Mouse (Mus musculus) 3T3-L1 (cell line): ENCODE data around the gene Sfr1.

Experiments
- DNase-seq: peaks from one replicate; pipeline ENCODE4 v3.0.0-alpha.2; 2015; ENCODE audit warnings: low read depth, low spot score

Sfr1 gene

DNA sequence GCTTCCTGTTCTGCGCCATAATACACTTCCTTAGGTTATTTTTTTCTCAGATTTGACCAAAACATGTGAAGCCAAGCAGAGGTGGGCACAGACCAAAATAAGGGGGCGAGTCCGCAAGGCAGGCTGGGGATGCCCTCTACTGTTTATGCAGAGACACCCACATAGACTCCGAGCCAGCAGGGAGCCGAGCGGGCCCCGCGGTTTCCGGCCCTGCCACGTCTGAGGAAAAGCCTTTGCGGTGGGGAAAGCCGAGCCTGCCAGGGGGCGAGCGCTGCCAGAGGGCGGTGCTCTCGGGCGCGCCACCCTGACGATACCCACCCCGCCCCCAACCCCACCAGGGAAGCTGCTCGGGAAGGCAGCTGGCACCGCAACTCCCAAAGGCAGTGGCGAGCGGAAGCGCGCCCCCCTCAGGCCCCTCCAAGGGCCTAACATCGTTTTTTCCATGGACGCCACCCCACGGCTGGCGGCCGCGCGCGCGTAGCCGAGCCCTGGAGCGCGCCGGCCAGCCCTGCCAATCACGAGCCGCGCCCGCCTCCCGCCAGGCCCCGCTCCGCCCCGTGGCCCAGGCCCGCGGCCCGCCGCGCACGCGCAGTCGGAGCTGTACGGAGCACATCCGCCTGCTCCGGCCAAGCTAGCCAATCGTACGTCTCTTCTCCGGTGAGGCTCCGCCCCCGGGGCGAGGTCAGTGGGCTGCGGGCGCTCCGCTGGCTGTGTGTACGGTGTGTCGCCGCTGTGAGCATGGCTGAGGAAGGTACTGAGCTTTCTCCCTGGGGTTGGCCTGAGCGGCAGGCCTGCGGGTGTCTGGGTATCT lies at the start of gene Sfr1:
Gene Sfr1 (plus strand): TSS at position 612 of the 811 bp plus-strand sequence.
- DNase-seq, result peak; percentile 98

DNA sequence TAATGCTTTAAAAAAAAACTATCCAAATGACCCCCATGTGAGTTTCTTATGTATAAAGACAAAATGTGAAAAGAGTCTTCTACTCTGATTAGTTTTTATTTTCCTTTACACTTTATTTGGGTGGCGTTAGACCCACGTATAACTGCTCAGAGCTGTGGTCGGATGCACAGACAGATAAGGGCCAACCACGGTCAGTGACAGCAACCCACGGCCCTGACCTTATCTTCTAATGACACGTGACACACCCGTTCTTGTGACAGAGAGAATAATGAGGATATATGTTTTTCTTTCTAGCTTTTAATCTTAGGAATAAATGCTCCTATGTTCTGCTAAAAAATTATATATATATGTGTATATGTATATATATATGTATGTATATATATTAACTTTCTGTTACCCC lies 41.9 kb upstream of the Sfr1 start:
- no peak for DNase-seq

DNA sequence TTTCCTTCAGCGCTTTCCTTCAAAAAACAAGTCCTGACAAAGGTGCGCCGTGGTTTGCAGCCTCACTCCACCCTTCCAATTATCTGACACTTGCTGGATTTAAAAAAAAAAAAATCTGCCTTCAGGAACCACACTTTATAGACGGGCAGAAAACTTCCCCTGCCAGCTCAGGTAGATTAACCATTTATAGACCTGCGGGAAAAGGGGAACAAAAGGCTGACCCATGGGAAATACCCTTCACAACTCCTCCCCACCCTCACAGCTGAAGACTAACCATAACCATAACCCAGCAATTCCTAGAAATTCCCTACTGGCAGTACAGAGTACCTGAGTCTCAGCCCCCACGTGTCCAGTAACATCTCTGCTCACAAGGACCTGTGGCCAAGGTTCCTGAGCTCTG lies 39.5 kb upstream of the Sfr1 start, which contains the start of gene Col17a1:
Gene Col17a1 (minus strand): TSS at position 101 of the 400 bp plus-strand sequence.
- no peak for DNase-seq

DNA sequence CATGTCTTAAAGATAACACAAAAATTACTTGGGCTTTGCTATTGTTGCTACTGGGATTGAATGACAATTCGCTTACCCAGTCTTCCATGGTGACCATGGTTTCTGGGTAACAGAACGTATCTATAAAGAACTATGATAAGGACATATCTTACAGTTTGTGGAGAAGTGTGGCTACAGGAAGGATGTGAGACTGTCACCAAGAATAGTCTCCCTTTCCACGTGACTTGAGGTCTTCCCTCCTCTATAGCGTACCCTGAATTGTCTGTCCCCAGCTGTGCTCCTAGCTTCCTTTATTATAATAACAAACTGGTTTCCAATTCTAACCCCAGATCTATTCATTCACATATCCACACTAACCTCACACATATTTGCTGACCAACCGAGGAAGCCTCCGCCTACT lies 35.8 kb upstream of the Sfr1 start:
- DNase-seq, result no peak

DNA sequence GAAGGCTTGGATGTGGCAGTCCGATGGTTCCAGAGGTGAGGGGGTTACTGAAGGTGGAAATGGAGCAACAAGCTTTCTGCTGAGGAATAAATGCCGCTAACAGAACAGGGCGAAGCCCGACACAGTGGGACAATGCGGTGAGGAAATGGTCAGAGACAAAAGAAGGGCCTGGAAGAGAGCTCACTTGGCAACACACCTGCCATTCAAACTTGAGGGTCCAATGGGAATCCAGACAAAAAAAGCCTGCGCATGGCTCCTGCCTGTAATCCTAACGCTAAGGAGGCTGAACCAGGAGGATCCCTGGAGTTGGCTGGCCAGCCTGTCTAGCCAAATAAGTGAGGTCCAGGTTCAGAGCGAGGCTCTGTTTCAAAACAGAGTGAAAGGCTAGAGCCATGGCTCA lies 35.1 kb upstream of the Sfr1 start:
- no peak for DNase-seq

DNA sequence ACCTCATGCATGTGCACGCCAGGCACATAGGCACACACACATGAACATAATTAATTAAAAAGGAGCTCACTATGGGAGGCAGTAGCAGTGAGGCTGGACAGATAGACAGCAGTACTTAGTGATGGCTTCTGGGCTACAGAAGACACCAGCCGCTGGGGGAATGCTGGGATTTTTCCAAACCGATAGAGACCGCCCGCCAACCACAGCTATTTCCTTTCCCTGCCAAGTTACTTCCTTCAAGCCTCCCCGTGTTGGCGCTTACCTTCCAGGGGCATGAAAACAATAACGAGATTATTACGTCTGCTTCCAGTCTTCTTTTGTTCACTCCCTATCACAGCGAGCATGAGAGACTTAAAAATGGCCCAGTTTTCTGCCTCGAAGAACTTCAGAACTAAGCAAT lies 34.4 kb upstream of the Sfr1 start:
- no peak for DNase-seq

DNA sequence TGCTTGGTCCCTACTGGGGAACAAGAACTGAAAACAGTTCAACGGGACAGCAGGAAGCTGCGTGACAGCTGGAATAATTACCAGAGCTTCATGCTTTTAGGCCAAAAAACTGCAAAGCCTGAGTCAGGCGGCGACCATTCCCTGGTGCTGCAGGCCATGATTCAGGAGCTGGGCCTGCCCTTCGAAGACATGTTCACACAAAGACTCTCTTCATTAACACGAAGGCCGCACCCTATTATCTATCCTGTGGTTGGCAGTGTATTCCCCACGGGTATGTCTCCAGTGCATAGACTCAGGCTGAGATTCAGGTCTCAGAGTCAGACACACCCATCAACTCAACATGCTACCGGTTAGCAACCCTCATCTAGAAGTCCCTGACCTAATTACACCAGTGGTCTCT lies 33.2 kb upstream of the Sfr1 start:
- peak; percentile 71 for DNase-seq

DNA sequence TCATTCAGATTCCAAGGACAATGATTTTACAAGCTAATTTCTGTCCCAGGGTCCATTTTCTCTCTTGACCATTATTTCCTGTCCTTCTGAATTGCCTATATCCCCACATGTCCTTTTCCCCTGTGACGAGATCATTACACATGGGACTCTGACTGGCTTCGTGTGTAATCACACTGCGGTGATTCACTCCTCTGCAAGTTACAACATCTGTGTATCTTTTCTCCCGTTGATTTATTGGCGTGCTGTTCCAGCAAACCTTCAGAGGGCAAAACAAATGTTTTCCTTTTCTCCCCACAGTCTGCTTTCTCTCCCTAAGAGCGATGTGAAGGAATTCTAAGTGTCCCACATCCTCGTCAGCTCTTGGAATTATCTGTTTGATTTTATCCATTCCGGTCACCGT lies 31.7 kb upstream of the Sfr1 start:
- peak; percentile 97 for DNase-seq

DNA sequence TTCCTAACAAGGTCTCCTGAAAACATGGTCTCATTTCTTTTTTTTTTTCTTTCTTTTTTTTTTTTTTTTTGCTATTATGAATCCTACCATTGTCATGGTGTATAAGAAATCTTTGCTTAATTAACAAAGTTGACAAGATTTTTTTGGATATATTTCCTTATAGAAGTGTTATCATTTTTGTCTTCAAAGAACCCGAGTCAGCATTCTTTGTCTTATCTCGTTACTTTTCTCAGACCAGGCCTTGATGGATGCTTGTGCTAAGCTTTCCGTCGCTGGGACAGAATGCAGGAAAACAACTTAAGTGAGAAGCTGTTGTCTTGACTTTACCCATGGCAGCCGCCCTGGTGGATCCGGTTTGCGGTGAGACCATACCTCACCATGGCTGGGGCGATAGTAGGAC lies 31.0 kb upstream of the Sfr1 start:
- DNase-seq, result no peak

DNA sequence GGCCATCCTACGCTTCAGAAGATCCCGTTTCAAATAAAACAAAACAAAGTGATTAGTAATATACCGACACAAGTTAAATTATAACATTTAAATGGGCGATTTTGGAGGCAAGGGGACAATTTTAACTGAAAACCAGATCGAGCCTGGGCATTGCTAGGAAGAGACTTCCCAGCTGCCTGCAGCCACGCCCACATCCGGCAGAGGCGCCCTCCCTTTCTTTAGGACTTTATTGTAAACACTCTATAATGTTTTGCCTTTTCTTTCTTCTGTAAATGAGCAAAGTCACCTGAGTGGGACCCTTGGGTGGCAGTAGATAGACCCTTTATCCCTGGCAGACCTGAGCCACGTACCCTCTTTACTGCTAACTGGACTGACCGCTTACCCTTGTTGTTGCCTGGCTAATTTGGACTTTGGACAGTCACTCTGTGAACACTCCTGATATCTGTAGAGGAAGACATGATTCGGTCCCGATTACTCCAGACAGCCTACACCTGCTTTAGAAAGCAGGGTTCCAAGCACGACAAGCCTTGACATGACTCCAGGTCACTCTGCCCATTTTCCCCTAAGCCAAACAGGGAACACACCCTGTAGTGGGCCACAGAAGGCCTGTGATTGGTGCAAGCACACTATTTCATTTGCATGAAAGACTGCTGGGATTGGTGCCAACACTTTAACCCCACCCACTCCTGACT lies 26.3 kb upstream of the Sfr1 start:
- DNase-seq, result no peak

DNA sequence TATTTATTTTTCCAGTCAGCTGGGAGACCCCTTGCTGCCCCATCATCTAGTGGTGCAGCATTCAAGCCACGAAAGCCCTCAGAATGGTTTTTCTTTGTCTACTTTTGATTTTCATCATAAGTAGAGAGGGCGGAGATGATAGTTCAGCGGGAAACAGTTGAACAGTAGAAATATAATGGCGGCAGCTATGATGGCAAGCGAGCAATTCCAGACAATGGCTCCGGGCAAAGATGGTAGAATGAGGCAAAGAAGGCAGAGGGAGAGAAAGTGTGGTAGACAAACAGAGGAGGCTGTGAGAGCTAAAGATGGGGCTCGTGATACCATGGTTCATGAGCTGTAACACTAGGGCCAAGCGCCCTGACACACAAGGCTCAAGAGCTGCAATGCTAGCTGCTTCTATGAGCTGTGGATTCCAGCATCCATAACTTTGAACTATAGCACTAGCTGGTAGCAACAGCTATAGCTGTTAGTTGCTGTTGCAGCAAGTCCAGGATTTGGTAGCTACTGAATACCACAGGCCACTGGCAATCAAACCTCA lies 25.6 kb upstream of the Sfr1 start:
- no peak for DNase-seq

DNA sequence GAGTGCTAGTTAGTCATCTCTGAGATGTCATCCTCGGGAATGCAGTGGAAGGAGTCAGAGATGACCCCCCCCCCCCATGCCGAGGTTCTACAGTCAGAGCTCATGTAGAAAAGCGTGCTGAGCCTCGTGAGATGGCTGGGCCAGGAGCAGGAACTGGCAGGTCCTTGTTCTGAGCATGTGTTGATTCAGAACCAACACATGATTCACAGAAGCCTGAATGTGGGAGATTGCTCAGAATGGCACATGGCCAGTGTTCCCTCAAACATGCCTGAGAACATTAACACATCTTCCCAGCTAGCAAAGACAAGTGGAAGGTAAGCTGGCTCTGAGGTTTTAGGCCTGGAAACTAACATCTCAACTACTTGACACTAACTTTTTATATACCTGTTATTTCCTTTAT lies 21.1 kb upstream of the Sfr1 start:
- DNase-seq, result peak; percentile 54

DNA sequence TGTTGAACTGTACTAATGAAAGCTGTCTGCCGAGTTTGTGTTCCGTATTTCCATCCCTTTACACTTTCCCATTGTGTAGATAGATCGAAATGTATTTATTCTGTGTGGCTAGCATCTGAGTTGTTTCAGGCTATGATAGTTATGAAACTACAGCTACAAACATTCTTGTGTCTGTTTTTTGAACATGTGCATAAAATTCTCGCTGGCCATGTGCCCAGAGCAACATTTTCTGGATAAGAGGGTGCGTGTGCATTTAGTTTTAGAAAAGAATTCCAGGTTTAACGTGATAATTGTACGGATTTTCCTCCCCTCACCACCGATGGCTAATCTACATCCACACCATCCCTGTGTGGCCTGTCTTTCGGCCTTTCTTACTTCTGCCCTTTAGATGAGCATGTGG lies 18.0 kb upstream of the Sfr1 start:
- no peak for DNase-seq

DNA sequence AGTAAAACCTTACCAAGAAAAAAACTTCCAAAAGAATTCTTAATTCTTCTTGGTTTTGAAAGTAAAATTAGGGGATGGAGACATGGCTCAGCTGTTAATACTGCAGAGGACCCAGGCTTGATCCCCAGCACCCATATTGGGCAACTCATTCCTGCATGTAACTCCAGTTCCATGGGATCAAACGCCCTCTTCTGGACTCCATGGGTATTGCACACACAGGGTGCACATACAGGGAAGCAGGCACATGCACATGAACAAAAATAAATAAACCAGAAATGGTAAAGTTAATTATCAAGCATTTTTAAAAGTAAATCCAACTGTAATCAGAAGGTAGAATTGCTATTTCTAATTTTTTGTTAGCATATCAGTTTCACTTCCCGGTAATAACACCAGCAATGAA lies 15.3 kb upstream of the Sfr1 start:
- DNase-seq, result no peak

DNA sequence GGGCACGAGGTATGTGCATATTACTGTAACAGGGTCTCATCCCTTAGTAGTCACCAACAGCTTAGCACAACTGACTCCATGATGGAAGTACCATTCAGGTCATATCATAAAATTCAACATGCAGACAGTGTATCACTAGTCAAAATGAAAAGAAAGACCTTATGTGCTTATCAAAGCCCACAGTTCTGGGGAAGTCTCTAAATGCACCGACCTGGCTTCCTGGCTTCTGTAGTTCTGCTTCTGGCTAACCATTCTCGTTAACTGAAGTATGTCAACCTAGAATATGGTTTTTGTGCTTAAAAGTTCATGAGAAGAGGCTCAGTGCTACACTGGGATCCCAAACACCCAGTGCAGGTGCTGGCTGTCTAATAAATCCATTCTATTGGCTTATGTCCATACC lies 12.3 kb upstream of the Sfr1 start:
- no peak for DNase-seq

DNA sequence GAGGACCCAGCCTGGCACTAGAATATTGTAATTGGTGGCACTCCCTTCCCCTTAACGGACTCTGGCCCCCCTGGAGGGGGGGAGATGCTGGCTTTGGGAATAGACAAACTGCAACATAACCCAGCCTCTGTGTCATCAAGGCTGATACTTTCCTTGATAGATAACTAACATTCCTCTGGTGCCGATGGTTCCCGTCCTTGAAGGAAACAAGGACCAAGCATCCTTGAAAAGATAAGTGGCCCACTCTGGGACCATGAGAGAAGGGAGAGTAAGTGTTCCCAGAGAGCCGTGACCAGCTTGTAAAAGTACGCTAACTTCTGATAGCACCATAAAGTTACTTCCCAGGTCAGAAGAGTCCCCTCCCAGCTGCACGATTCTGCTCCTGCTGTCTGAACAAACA lies 9.0 kb upstream of the Sfr1 start:
- DNase-seq, result no peak

DNA sequence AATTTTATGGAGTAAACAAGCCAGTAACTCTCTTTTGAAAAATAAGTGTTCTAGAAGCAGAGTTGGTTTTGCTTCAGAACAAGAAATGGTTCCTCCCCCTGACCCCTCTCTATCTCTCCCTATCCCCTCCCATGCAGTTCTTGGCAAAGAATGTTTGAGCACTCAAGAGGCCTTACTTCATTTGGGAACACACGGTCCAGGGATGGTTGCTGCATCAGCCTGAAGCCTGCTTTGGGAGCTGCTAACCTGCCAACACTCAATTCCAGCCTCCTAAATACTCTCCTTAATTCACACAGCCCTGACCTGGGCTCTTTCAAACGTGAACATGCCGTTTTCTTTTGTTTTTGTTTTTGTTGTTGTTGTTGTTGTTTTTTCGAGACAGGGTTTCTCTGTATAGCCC lies 6.6 kb upstream of the Sfr1 start:
- no peak for DNase-seq

DNA sequence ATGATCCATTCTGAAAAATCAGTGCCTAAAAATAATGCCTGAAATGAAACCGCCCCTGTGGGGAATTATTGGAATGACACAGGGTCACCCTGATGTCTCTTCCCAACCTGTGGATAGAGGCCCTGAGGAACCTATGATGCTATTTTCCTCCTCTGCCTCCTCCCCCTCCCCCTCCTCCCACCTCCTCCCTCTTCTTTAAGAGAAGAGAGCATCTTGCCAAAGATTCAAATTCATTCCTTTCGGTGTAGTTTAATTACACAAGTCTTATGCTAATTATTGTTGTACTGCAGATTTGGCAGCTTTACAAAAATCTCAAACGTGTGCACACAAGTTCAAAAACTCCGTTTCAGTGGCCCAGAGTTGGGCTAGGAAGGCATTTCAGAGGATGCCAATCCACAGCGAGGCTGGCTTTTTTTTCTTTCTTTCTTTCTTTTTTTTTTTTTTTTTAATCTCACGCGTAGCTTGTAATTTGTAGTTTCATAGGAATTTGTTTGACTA lies 5.8 kb upstream of the Sfr1 start:
- DNase-seq, result no peak

DNA sequence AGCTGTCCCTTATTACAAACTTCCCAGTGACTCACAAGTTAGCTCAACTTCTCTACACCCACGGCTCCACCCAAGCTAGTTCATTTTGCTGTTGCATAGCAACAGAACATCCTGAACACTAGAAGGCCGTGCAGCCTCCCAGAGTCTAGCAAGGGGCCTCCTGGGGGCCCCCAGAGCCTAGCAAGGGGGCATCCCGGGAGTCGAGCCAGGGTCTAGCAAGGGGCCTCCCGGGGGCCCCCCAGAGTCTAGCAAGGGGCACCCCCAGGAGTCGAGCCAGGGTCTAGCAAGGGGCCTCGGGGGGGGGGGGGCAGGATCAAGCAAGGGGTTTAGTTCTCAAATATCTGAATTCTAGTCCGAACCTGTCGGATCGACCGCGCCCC lies 801 bp upstream of the Sfr1 start:
- peak; percentile 97 for DNase-seq

DNA sequence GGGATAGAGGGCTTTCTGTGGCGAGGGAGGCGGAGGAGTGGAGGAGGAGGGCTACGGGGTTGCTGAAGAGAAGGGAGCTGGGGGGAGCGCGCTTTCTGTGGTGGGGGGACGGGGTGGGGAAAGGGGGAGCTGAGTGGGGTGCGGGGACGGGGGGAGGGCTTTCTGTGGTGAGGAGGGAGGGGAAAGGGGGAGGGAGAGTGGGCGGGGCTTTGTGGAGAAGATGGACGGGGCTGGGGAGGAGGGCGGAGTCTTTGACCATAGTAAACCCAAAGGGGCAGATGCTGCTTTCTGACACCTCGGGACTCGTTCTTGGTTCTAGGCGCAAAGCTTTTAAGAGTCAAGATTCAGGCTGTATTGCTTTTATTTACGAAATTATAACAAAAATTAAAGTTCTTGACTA lies 449 bp downstream of the Sfr1 start:
- DNase-seq, result peak; percentile 79

DNA sequence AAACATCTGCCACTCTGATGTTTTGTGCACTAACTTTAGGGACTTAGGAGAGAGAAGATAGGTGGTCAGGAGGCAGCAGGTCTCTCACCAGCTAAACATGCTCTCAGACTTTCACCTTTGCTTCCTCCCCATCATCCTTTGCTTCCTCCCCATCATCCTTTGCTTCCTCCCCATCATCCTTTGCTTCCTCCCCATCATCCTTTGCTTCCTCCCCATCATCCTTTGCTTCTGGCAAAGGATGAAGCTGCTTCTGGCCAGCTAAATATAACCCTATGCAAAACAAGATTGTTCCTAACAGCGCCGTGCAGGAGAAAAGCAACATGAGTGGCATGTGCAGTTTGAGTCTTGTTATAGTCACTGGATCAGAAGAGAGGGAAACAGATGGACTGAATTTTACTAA lies 15.6 kb downstream of the Sfr1 start:
- no peak for DNase-seq

DNA sequence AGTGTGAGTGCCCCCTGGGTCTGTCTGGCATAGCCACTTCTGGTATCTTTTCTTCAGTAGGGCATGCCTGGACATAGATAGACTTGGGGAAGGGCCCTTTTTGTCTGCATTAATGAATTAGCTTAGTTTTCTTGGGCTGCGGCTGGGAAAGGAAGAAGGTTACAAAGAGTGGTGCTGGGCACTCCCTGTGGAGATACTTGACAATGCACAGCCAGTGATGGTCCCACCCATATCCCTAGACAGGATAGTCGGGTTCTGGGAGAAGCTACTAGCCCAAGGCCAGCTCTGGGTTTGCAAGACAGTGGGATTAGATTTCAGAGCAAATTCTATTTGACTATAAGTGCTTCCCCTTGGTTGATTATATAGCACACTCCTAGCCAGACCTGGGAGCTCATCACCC lies 17.5 kb downstream of the Sfr1 start:
- DNase-seq, result no peak

DNA sequence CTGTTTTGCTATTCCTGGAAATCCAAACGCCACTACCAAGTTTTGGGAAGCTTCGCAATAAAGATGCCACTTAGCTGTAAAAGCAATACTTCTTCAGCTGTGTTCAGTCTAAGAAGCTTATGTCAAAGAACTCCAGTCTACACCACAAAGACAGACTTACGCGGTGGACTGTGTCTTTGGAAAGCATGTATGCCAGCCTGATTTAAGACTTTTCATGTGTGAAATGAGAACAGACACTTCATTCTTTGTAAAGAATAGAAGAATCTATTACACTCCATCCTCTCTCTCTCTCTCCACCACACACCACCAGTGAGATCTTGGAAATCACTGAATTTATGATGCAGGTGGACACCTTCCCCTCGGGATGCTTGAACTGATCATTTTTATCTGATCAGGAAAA lies 18.9 kb downstream of the Sfr1 start:
- DNase-seq, result no peak
